Mouse (Mus musculus): ENCODE data around the gene Map2k5.

Gene Map2k5

GRCm38 (mm10) chr9:63257739-63258138 is 120.0 kb downstream of the Map2k5 start:
- no peak for DNase-seq (ENCODE audit: low spot score)

GRCm38 (mm10) chr9:63250841-63251626 is 126.7 kb downstream of the Map2k5 start:
- DNase-seq (ENCODE audit: low spot score) = no peak

GRCm38 (mm10) chr9:63248095-63248787 is 129.5 kb downstream of the Map2k5 start:
- no peak for DNase-seq (ENCODE audit: low spot score)

GRCm38 (mm10) chr9:63246568-63247169 is 131.0 kb downstream of the Map2k5 start:
- DNase-seq (ENCODE audit: low spot score) = no peak

- DNase-seq (ENCODE audit: low spot score) = no peak
Observed at GRCm38 (mm10) chr9:63241961-63242360, 135.7 kb downstream of the Map2k5 start.

- no peak for DNase-seq (ENCODE audit: low spot score)
Observed at GRCm38 (mm10) chr9:63241241-63241640, 136.5 kb downstream of the Map2k5 start.

- no peak for DNase-seq (ENCODE audit: low spot score)
Observed at GRCm38 (mm10) chr9:63234356-63234755, 143.3 kb downstream of the Map2k5 start.

- DNase-seq (ENCODE audit: low spot score) = no peak
Observed at GRCm38 (mm10) chr9:63230289-63230688, 147.4 kb downstream of the Map2k5 start.

- DNase-seq (ENCODE audit: low spot score) = no peak
Observed at GRCm38 (mm10) chr9:63229124-63229523, 148.6 kb downstream of the Map2k5 start.

GRCm38 (mm10) chr9:63222161-63222560 is 155.5 kb downstream of the Map2k5 start:
- no peak for DNase-seq (ENCODE audit: low spot score)

GRCm38 (mm10) chr9:63219851-63220250 is 157.9 kb downstream of the Map2k5 start:
- no peak for DNase-seq (ENCODE audit: low spot score)

- DNase-seq (ENCODE audit: low spot score) = no peak
Observed at GRCm38 (mm10) chr9:63215031-63215430, 162.7 kb downstream of the Map2k5 start.

- no peak for DNase-seq (ENCODE audit: low spot score)
Observed at GRCm38 (mm10) chr9:63206769-63207276, 170.9 kb downstream of the Map2k5 start.

- DNase-seq (ENCODE audit: low spot score) = no peak
Observed at GRCm38 (mm10) chr9:63203461-63203860, 174.2 kb downstream of the Map2k5 start.

GRCm38 (mm10) chr9:63201376-63202323 is 176.1 kb downstream of the Map2k5 start:
- DNase-seq (ENCODE audit: low spot score) = no peak

GRCm38 (mm10) chr9:63197252-63197651 is 180.4 kb downstream of the Map2k5 start:
- DNase-seq (ENCODE audit: low spot score) = no peak

- no peak for DNase-seq (ENCODE audit: low spot score)
Observed at GRCm38 (mm10) chr9:63196114-63196682, 181.5 kb downstream of the Map2k5 start.

GRCm38 (mm10) chr9:63195523-63195922 is 182.2 kb downstream of the Map2k5 start:
- DNase-seq (ENCODE audit: low spot score) = no peak

GRCm38 (mm10) chr9:63194791-63195190 is 182.9 kb downstream of the Map2k5 start:
- DNase-seq (ENCODE audit: low spot score) = no peak

GRCm38 (mm10) chr9:63192809-63193208 is 184.9 kb downstream of the Map2k5 start:
- no peak for DNase-seq (ENCODE audit: low spot score)

- no peak for DNase-seq (ENCODE audit: low spot score)
Observed at GRCm38 (mm10) chr9:63187310-63187709, 190.4 kb downstream of the Map2k5 start.

Measured in ovary, adult 18-20 months (tissue).